Mouse (Mus musculus): ENCODE results near the gene Naa40. TPM values are rescaled to one million over a fixed set of nuclear protein-coding genes. Genes with fewer than 3 reads are reported as not detected.

The Naa40 gene
- total and polyA plus RNA-seq, 2 experiments from 2014 or later, result 44.0 to 57.7 TPM

DNA sequence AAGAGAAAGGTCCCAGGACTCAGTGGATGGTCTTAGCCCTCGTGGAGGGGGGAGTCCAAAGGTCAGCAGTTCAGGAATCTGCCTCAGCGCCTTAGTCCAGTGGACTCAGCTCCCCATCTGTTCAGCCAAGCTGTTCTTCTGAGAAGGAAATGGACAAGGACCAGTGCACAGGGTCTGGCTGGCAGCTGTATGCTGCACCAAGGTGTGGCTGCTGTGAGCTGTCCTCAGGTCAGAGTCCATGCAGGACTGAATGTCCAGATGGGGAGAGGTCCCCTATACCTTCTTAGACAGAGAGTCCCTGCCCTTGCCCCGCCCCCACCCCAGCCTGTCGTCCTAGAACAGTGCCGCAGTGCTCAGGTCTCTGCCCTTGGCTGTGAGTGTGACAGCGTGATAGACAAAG lies 49.3 kb downstream of the Naa40 start:
- H3K9me3 ChIP-seq (ENCODE audit: low read length), result no peaks in the 10 kb centered on the region
- H3K36me3 ChIP-seq (ENCODE audit: insufficient read depth), result no peaks in the 10 kb centered on the region; the same call in 1 of the 2 replicates
- H3K27ac ChIP-seq (ENCODE audit: low read depth, low read length), result no peak overlapping the region
- H3K27me3 ChIP-seq (ENCODE audit: insufficient read depth, low read length), result no peaks in the 10 kb centered on the region
- ATAC-seq (no peak), DNase-seq (no peak)
- TF ChIP-seq CTCF (IDR thresholded peaks at IDR 0.05; ENCODE audit: low read depth), result no peak
- H3K4me2 ChIP-seq (ENCODE audit: low read depth), result no peak overlapping the region
- WGBS, result 54% methylated on average over 6 of the region's 6 CpGs
- no peak overlapping the region for H3K4me3 ChIP-seq (ENCODE audit: low read depth, low read length)
- no peak overlapping the region for H3K9ac ChIP-seq
- H3K4me1 ChIP-seq (ENCODE audit: insufficient read depth), result 0 out of 2 replicates have a peak, but pooled peaks cover 5% of the 10 kb centered on the region

DNA sequence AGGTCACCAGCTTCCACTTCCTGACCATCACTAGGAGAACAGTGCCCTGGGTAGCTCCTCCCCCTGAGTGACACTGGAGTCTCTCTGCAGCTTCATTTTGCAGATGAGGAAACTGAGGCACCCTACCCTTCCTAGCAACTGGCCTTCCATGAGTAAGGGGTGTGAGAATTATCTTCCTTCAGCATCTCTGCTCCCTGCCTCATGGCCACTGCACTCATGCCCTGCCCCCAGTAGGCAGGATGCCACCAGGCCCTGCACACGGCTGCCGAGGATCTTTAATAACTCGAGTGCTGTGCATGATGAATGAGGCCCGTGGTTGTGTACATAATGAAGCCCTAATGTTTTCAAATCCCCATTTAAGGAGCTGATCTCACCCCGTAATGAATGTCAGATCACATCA lies 50.0 kb downstream of the Naa40 start:
- no peak overlapping the region for H3K9ac ChIP-seq
- ATAC-seq (no peak), DNase-seq (no peak)
- H3K9me3 ChIP-seq (ENCODE audit: low read length), result no peaks in the 10 kb centered on the region
- no peaks in the 10 kb centered on the region for H3K36me3 ChIP-seq (ENCODE audit: insufficient read depth)
- no peak overlapping the region for H3K4me2 ChIP-seq (ENCODE audit: low read depth)
- WGBS, result 18% methylated on average over 5 of the region's 5 CpGs
- TF ChIP-seq CTCF (IDR thresholded peaks at IDR 0.05; ENCODE audit: low read depth), result no peak
- H3K27me3 ChIP-seq (ENCODE audit: insufficient read depth, low read length), result no peaks in the 10 kb centered on the region
- no peak overlapping the region for H3K4me3 ChIP-seq (ENCODE audit: low read depth, low read length)
- no peak overlapping the region for H3K27ac ChIP-seq (ENCODE audit: low read depth, low read length)
- 0 out of 2 replicates have a peak, but pooled peaks cover 5% of the 10 kb centered on the region for H3K4me1 ChIP-seq (ENCODE audit: insufficient read depth)

DNA sequence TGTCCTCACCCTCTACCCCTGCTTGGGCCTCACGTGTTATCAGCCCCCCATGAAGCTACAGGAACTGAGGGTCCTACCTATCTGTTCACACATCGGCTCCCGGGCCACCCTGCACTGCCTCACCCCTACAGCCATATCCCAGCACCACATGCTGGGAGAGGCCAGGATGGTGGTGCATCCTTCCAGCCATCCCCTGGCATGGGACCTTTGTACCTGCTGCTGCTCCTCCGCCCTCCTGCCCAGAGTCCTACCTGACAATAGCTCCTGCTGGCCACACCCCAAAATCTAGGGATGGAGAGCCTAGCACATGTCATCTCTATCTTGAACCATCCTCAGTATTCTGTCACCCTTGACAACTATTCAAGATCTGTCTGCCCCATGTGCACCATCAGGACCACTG lies 52.0 kb downstream of the Naa40 start:
- no peak for DNase-seq
- ATAC-seq, result no peak

DNA sequence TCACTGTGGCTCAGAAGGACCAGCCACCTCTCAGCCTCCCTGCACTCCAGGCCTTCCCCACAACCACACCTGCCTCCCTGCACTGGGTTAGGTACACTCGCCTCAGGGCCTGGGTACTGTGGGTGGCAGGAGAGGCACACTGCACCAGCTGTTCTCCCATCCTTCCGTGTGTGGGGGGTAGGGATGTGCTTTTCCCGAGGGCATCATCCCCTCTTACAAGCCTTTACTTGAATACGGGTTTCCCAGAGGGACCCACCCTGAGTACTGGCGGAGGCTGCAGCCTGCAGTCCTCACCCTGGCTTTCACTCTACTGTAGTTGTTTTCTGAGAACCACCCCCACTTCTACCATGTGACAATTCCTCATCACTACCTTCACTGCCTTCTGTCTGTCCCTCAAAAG lies 53.8 kb downstream of the Naa40 start:
- Histone ChIP-seq H3K4me2 (ENCODE audit: low read depth) (no peak overlapping the region), H3K27ac (ENCODE audit: low read depth, low read length) (no peak overlapping the region), H3K27me3 (ENCODE audit: insufficient read depth, low read length) (no peaks in the 10 kb centered on the region), H3K36me3 (ENCODE audit: insufficient read depth) (no peaks in the 10 kb centered on the region), H3K4me3 (ENCODE audit: low read depth, low read length) (no peak overlapping the region), H3K9me3 (ENCODE audit: low read length) (no peaks in the 10 kb centered on the region), H3K4me1 (ENCODE audit: insufficient read depth) (peaks cover 5% of the 10 kb centered on the region), H3K9ac (no peak overlapping the region)
- 69% methylated on average over 5 of the region's 5 CpGs for WGBS
- DNase-seq (no peak), ATAC-seq (no peak)
- no peak for TF ChIP-seq CTCF (IDR thresholded peaks at IDR 0.05; ENCODE audit: low read depth)

More for the DNA sequence above, 52.0 kb downstream of the Naa40 start:
- Histone ChIP-seq H3K4me2 (ENCODE audit: low read depth) (no peak overlapping the region), H3K27me3 (ENCODE audit: insufficient read depth, low read length) (no peaks in the 10 kb centered on the region), H3K36me3 (ENCODE audit: insufficient read depth) (no peaks in the 10 kb centered on the region), H3K9me3 (ENCODE audit: low read length) (no peaks in the 10 kb centered on the region), H3K27ac (ENCODE audit: low read depth, low read length) (no peak overlapping the region), H3K4me1 (ENCODE audit: insufficient read depth) (0 out of 2 replicates have a peak, but pooled peaks cover 5% of the 10 kb centered on the region), H3K9ac (no peak overlapping the region), H3K4me3 (ENCODE audit: low read depth, low read length) (no peak overlapping the region)
- 78% methylated on average over 4 of the region's 4 CpGs for WGBS
- TF ChIP-seq CTCF (IDR thresholded peaks at IDR 0.05; ENCODE audit: low read depth), result no peak

DNA sequence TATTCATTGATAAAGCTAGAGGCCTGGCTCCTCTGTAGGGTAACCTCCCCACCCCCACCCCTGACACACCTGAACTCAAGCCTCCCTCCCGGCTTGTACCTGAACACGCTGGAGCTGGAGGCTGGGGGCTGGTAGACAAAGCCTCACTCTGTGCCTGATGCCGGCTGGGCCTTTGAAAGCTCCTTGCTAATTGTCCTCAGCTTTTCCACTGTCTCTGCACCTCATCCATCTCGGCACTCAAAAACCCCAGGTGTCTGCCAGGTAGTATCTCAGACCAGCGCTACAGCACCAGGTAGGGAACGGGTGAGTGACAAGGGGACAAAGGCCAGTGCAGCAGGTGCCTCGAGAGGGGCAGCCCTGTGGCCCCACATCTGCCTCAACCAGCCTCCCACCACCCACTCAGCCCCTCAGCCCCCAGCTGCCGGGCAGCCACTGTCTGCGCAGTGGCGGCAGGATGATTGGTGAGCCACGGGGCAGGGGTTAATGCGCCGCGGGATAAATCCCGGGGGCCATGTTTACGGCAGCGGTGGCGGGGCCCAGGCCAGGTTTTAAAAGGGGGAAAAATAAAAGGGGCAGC lies 55.2 kb downstream of the Naa40 start:
- Histone ChIP-seq H3K4me2 (ENCODE audit: low read depth) (no peak overlapping the region), H3K4me3 (ENCODE audit: low read depth, low read length) (no peak overlapping the region), H3K4me1 (ENCODE audit: insufficient read depth) (peaks cover 5% of the 10 kb centered on the region), H3K9ac (no peak overlapping the region), H3K36me3 (ENCODE audit: insufficient read depth) (no peaks in the 10 kb centered on the region), H3K27ac (ENCODE audit: low read depth, low read length) (no peak overlapping the region), H3K9me3 (ENCODE audit: low read length) (no peaks in the 10 kb centered on the region), H3K27me3 (ENCODE audit: insufficient read depth, low read length) (no peaks in the 10 kb centered on the region)
- 16% methylated on average over 18 of the region's 18 CpGs for WGBS
- TF ChIP-seq CTCF (IDR thresholded peaks at IDR 0.05; ENCODE audit: low read depth), result no peak
- ATAC-seq, result no peak
- DNase-seq, result no peak

DNA sequence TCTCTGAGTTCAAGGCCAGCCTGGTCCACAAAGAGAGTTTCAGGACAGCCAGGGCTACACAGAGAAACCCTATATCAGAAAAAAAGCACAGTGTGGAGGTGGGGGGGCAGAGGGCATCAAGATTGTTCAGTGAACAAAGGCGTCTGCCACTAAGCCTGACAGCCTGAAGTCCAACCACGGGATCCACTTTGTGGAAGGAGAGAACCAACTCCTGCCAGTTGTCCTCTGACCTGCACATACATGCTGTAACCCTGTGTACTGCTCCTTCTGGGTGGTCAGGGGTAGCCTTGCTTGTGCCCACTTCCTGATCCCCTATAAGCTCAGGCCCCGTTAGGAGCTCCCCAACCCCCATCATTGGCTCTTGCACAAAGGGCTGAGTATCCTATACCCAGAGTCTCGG lies 55.9 kb downstream of the Naa40 start:
- Histone ChIP-seq H3K9me3 (ENCODE audit: low read length) (no peaks in the 10 kb centered on the region), H3K4me3 (ENCODE audit: low read depth, low read length) (no peak overlapping the region), H3K9ac (no peak overlapping the region), H3K27ac (ENCODE audit: low read depth, low read length) (no peak overlapping the region), H3K27me3 (ENCODE audit: insufficient read depth, low read length) (no peaks in the 10 kb centered on the region), H3K36me3 (ENCODE audit: insufficient read depth) (no peaks in the 10 kb centered on the region), H3K4me2 (ENCODE audit: low read depth) (no peak overlapping the region), H3K4me1 (ENCODE audit: insufficient read depth) (peaks cover 5% of the 10 kb centered on the region)
- no peak for DNase-seq
- ATAC-seq, result no peak
- 51% methylated on average over 4 of the region's 4 CpGs for WGBS
- no peak for TF ChIP-seq CTCF (IDR thresholded peaks at IDR 0.05; ENCODE audit: low read depth)

DNA sequence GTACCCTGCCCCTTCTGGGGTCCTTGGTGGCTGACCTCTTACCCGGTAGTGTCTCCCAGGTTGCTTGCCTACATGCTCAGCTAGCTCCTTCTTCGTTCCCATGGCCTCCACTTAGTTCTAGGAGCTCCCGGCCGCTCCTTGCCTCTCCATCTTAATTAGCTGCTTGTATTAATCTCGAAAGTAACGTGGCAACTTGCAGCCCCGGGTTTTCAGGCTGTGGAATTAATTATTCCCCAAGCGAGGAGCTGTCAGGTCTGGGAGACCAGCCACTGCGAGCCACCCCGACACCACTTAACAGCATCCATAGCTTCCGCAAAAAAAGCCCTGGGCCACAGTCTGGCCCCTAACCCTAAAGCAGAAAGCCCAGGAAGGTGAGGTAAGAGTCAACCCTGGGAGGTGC lies 57.6 kb downstream of the Naa40 start:
- 21% methylated on average over 11 of the region's 11 CpGs for WGBS
- Histone ChIP-seq H3K27me3 (ENCODE audit: insufficient read depth, low read length) (no peaks in the 10 kb centered on the region), H3K9ac (no peak overlapping the region), H3K4me1 (ENCODE audit: insufficient read depth) (peaks cover 5% of the 10 kb centered on the region), H3K4me3 (ENCODE audit: low read depth, low read length) (no peak overlapping the region), H3K4me2 (ENCODE audit: low read depth) (no peak overlapping the region), H3K27ac (ENCODE audit: low read depth, low read length) (no peak overlapping the region), H3K9me3 (ENCODE audit: low read length) (no peaks in the 10 kb centered on the region), H3K36me3 (ENCODE audit: insufficient read depth) (no peaks in the 10 kb centered on the region)
- DNase-seq (no peak), ATAC-seq (no peak)
- no peak for TF ChIP-seq CTCF (IDR thresholded peaks at IDR 0.05; ENCODE audit: low read depth)

Measured in forebrain, postnatal 0 days (tissue).